Mouse (Mus musculus) cortical plate, adult 2 months (tissue): Measurements from ENCODE around the gene Ube2o. TPM values are rescaled to one million over a fixed set of nuclear protein-coding genes. Genes with fewer than 3 reads are reported as not detected.

ENCODE experiments used
- H3K27ac ChIP-seq: fragments of 200-500 bp; 2 replicates; pipeline ENCODE4 v1.5.1; 2012; ENCODE audit warnings: low read length, control low read depth, inconsistent platforms; ENCODE audit not compliant: insufficient read depth
- H3K4me1 ChIP-seq: fragments of 200-500 bp; 2 replicates; pipeline ENCODE4 v1.6.1; 2011; ENCODE audit warnings: low read length; ENCODE audit not compliant: control insufficient read depth, insufficient read depth
- H3K4me3 ChIP-seq: fragments of 200-500 bp; 2 replicates; pipeline ENCODE4 v1.5.1; 2011; ENCODE audit warnings: mild to moderate bottlenecking, low read length, control low read depth; ENCODE audit not compliant: insufficient read depth
- CTCF ChIP-seq: fragments of 200-500 bp; IDR thresholded peaks from 2 replicates; pipeline ENCODE4 v1.5.1; 2011; ENCODE audit warnings: mild to moderate bottlenecking, control low read depth, low read length; ENCODE audit not compliant: insufficient read depth; ENCODE audit errors: extremely low read depth
- POLR2A ChIP-seq: fragments of 200-500 bp; IDR thresholded peaks from 2 replicates; pipeline ENCODE4 v1.6.1; 2011; ENCODE audit warnings: mild to moderate bottlenecking, low read length, control low read depth; ENCODE audit not compliant: insufficient read depth; ENCODE audit errors: extremely low read depth
- polyA plus RNA-seq: library from polyadenylated mRNA; depleted of rRNA; stranded (reverse); fragments of >200 nt; gene quantifications from 2 replicates; pipeline ENCODE4 v1.2.3, GENCODE M21; 2012

Ube2o gene
- polyA plus RNA-seq, 1 experiment: 88.6 TPM

DNA sequence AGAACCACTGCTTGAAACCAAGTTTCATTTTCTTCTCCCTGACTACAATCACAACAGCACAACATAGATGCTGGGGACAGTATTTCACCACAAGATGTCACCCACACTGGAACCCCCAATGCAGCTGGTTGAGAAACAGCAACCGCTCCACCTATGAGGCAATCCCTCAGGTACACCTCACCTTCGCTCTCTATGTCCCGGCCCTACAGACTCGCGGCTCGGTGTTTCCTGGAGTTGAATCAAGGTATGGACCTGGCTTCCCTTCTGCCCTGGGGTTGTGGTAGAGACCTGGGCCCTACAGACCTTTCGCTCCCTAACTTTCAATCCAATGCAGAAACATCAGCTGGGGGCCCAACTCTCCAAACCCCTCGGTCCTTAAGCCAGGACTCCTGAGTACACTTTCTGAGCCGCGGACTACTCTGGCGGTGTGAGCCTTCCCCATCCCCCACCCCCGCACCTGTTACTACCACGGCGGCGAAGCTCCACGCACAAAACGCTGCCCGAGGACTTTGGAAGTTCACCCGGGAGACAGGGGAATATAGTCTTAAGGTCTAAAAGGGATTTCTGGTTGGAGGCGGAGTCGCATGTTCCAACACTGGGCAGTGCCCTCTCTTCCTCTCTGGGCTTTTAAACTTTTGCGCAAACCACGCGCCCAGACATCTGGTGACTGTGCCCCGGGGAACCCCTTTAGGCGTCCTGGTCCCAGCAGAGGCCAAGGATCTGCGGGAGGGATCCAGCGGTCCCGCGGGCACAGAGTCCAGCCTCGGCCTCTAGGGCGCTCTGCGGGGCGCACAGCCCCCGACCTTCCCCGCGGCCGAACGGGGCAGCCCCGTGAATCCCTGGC, 42.3 kb upstream of the Ube2o start:
- peak overlapping the region; percentile 30 for H3K4me3 ChIP-seq
- H3K27ac ChIP-seq: no peak overlapping the region
- H3K4me1 ChIP-seq: no peaks in the 10 kb centered on the region
- TF ChIP-seq POLR2A (no peak), CTCF (no peak)

DNA sequence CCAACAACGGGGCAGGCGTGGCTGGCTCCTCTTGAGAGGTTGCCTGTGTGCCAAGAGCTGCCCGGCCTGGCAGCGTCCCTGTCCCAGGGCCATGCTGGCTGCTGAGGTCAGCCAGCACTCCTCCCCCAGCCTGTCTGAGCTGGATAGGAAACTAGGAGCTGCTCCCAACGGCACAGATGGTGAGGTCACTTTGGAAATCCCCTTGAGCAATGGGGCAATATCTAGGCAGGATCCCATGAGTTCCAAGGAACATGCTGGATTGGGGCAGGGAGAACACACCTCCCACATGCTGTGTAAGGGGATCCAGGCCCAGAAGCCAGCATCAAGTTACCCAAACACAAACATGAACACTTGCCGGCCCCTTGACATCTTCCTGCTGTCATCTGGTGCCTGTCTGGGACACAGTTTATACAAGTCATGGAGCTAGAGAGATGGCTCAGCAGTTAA, 40.0 kb upstream of the Ube2o start:
- no peak for TF ChIP-seq POLR2A
- no peak for TF ChIP-seq CTCF
- H3K4me1 ChIP-seq: no peaks in the 10 kb centered on the region
- no peak overlapping the region for H3K27ac ChIP-seq
- H3K4me3 ChIP-seq: no peak overlapping the region

DNA sequence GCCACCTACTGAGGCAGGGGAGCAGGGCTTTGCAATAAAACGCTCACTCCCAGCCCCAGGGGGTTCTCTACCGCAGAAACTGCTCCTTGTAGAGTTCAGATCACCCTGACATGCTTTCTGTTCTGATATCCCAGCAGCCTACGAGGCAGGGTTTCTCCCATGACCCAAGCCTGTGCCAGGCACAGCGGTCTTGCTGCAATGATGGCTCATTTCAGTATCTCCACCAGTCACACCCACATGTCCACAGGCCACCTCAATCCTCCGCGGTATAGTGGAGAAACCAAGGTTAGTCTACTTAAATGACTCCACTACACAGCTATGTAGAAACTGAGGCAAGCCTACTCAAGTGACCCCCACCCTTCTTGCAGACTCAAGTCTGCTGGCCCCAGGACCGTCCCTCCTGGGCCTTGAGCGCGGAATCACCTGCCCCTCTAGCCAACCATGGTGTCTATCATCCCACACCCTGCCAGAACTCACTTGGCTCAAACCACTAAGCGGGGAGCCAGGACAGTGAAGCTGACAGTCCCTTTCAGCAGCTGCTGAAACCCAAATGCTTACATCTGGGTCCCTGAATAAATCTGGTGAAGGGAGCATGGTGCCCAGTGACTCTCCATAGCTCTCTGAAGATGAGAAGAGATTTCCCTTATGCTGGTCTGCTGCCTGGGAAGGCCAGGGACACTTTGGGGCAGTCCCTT, 39.5 kb upstream of the Ube2o start:
- H3K27ac ChIP-seq: no peak overlapping the region
- TF ChIP-seq CTCF: no peak
- TF ChIP-seq POLR2A: no peak
- H3K4me1 ChIP-seq: no peaks in the 10 kb centered on the region
- no peak overlapping the region for H3K4me3 ChIP-seq

DNA sequence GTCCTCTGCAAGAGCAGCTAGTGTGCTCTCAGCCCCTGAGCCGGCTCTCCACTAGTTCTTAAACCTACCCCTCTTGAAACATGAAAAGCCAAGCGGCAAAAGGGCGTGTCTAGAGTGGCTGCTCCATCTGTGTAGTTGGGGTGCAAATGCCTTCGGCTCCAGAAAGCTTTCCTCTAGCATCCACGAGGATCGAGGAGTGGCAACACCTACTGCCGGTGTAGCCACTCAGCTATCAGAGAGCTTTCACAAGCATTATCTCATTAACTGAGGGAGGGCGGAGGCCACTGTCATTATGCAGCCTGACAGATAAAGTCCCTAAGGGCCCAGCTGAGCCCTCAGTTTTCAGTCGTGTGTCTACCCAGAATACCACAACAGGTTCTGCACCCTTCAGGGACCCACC, 38.8 kb upstream of the Ube2o start:
- TF ChIP-seq POLR2A: no peak
- TF ChIP-seq CTCF: no peak
- Histone ChIP-seq H3K4me1 (no peaks in the 10 kb centered on the region), H3K4me3 (no peak overlapping the region)

DNA sequence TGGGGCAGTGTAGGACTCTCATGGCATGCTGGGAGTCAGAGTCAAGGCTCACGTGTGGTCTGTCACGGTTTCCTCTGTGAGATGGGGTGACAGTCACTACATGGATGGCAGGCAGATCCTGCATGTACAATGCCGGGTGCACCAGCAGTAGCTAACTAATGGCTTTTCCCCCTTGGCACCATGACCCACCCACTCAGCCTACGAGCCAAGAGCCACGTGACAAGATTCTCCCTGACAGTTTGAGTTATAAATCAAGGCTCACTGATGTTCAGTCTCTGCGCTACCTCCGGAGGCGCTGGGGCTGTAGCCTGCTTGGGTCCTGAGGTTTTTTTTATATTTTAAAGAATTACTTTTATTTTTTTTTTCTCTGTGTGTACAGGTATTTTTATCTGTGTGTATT, 38.3 kb upstream of the Ube2o start:
- Histone ChIP-seq H3K4me1 (no peaks in the 10 kb centered on the region), H3K4me3 (no peak overlapping the region), H3K27ac (no peak overlapping the region)
- no peak for TF ChIP-seq CTCF
- no peak for TF ChIP-seq POLR2A

More for the DNA sequence above, 38.8 kb upstream of the Ube2o start:
- H3K27ac ChIP-seq: no peak overlapping the region

DNA sequence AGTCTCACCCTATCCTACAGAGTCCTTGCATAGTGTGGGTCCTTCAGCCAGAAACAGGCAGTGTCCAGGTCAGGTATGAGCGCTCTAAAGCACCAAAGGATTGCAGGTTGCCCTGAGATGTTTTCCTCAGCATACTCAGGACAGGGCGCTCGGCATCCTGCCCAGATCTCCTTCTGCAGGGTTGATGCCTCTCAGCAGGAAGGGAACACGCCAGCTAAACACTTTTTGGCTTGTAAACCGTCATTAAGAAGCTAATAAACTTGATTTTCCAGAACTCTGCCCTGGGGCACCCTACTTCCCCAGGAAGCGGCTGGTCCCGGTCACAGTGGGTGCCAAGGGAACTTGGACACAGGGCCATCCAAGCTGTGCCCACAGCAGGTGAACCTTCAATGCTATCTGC, 37.9 kb upstream of the Ube2o start:
- Histone ChIP-seq H3K4me1 (no peaks in the 10 kb centered on the region), H3K27ac (no peak overlapping the region), H3K4me3 (no peak overlapping the region)
- TF ChIP-seq POLR2A (no peak), CTCF (no peak)

DNA sequence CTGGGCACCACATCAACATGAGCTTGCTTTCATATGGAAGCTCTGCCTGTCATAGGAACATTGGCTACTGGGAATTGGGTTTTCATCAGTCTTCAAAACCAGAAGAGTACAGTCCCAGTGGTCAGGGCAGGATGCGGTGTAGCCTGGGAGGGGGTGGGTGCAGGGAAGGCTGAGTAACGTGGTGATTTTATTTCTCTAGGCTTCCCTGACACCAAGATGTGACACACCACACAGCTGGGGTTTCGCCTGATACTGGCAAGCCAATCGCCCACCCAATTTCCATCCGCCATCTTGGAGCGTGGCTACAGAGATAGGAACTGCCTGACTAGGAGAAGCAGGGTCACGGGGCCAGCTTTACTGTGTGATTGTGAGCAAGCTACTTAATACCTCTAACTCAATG, 37.4 kb upstream of the Ube2o start:
- H3K4me3 ChIP-seq: no peak overlapping the region
- H3K27ac ChIP-seq: no peak overlapping the region
- no peaks in the 10 kb centered on the region for H3K4me1 ChIP-seq
- TF ChIP-seq POLR2A (no peak), CTCF (no peak)

DNA sequence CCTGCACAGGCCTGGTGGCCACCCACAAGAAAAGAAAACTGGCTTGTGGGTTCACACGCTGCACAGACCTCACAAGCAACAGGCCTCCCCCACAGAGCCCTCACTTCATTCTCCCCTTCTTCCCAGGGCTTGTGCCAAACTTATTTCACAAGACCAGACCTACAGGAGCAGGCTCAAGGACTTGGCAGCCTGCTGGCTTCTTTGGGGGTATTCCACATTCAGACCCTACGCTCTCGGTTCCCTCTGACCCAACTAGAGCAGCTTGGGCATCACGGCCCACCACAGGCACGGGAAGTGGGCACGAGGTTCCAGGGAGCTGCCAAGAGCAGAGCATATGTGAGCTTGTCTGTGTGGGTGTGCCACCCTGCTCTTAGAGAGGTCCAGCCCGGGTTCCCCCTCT, 36.4 kb upstream of the Ube2o start:
- Histone ChIP-seq H3K27ac (no peak overlapping the region), H3K4me3 (no peak overlapping the region), H3K4me1 (no peaks in the 10 kb centered on the region)
- TF ChIP-seq CTCF: no peak
- TF ChIP-seq POLR2A: no peak

DNA sequence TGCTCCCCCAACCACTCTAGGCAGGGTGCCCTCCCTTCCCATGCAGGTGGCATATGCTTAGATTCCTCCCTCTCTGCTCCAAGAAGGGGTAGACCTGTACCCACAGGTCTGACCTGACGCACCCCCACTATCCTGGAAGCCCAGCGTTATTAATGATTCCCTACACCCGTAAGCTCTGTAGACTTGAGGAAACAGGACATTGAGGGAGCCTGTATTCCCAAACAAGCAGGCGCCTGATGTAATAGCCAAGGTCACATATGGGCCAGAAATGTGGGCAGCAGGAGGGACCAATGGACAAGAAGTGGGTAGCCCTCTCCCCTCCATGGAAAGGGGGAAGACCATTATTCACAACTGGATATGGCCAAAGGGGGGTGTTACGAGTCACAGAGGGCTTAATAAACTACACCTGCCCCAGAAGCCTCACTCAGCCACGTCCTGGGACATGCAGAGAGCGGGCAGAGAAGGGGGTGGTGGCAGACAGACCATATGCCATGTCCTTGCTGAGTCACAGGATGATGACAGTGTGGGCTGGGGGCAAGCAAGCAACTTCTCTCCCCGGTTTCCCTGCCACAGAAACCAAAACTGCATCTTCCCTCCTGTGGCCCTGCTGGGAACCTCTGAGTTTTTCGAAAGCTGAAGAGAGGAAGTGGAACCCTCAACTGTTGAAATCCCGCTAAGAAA, 35.3 kb upstream of the Ube2o start:
- no peak overlapping the region for H3K4me3 ChIP-seq
- peak overlapping the region; percentile 47 for H3K27ac ChIP-seq
- TF ChIP-seq POLR2A (no peak), CTCF (no peak)
- H3K4me1 ChIP-seq: no peaks in the 10 kb centered on the region
